ENCODE assay signal across 25 mouse cellular contexts in genomic region chr19:39510534-39510933, GRCm38 (mm10). TPM values are rescaled to one million over a fixed set of nuclear protein-coding genes. Genes with fewer than 3 reads are reported as not detected.
"Had no signal": no experiment of that assay in that cellular context is flagged by ENCODE, and none has a peak within 500 bp of the region (broad histone marks: within the 10 kb centered on the region; RNA-seq: fewer than 3 reads in every experiment).

Gene Cyp2c39, plus strand, starts transcription at chr19:39510862.

- DNase-seq: right cerebral cortex, adult 18-20 months; right cerebral cortex, postnatal 14 days; right cerebral cortex, postnatal 25 days; right cerebral cortex, postnatal 4 days; spleen, adult 18-20 months; thymus, adult 18-20 months; thymus, adult 2 months; thymus, postnatal 14 days; thymus, postnatal 25 days; thymus, postnatal 36 days; thymus, postnatal 4 days had no signal

- H3K4me3 ChIP-seq: neural tube, embryonic 12.5 days; neural tube, embryonic 13.5 days; neural tube, embryonic 15.5 days; stomach, embryonic 15.5 days had no signal

- H3K9ac ChIP-seq: neural tube, embryonic 12.5 days; neural tube, embryonic 13.5 days; neural tube, embryonic 15.5 days; stomach, embryonic 15.5 days had no signal

- H3K4me2 ChIP-seq: neural tube, embryonic 12.5 days; neural tube, embryonic 13.5 days; neural tube, embryonic 15.5 days; stomach, embryonic 15.5 days had no signal

- H3K27me3 ChIP-seq: neural tube, embryonic 12.5 days; neural tube, embryonic 13.5 days; neural tube, embryonic 15.5 days; stomach, embryonic 15.5 days had no signal

- H3K9me3 ChIP-seq: stomach, embryonic 15.5 days had no signal

- H3K4me1 ChIP-seq: neural tube, embryonic 12.5 days; neural tube, embryonic 13.5 days; neural tube, embryonic 15.5 days; stomach, embryonic 15.5 days had no signal

- H3K27ac ChIP-seq: neural tube, embryonic 12.5 days; neural tube, embryonic 13.5 days; neural tube, embryonic 15.5 days; stomach, embryonic 15.5 days; stomach, postnatal 0 days had no signal

- H3K36me3 ChIP-seq: neural tube, embryonic 12.5 days; neural tube, embryonic 13.5 days; neural tube, embryonic 15.5 days; stomach, embryonic 15.5 days had no signal

RNA-seq across cellular contexts. Expression of gene Cyp2c39, which starts in this region (rescaled TPM):
- total RNA-seq: neutrophil, adult 5-6 weeks had no signal
- polyA plus RNA-seq: neural tube, embryonic 12.5 days; neural tube, embryonic 13.5 days; neural tube, embryonic 14.5 days; neural tube, embryonic 15.5 days; small intestine, adult 2 months; spleen, adult 2 months; stomach, embryonic 14.5 days; stomach, embryonic 15.5 days; stomach, embryonic 16.5 days; stomach, postnatal 0 days; testis, adult 2 months; thymus, postnatal 0 days; urinary bladder, adult 2 months had no signal
